Mouse (Mus musculus) embryo, embryonic 11 days (tissue): ENCODE measurements at regions not wholly inside any gene's neighbourhood (a gene's known extent, or its start where the extent isn't known, plus 50 kb on each side); places are given as distances from the start of the nearest gene placed in this dataset.

Experiments
- DNase-seq: peaks from one replicate; pipeline ENCODE4 v3.0.0-alpha.2; 2015

- peak; percentile 25 for DNase-seq
Measured at GRCm38 (mm10) chr2:180854349-180855004, 66.3 kb downstream of the Ythdf1 start.

GRCm38 (mm10) chr2:180847497-180847896 is 70.8 kb upstream of the Bhlhe23 start:
- DNase-seq: no peak

GRCm38 (mm10) chr2:180845011-180845410 is 68.3 kb upstream of the Bhlhe23 start:
- peak; percentile 38 for DNase-seq

- DNase-seq: no peak
Measured at GRCm38 (mm10) chr2:180843669-180844068, 67.0 kb upstream of the Bhlhe23 start.

GRCm38 (mm10) chr2:180839126-180839525 is 62.4 kb upstream of the Bhlhe23 start:
- no peak for DNase-seq

GRCm38 (mm10) chr2:180837996-180838395 is 61.3 kb upstream of the Bhlhe23 start:
- DNase-seq: no peak

- DNase-seq: no peak
Measured at GRCm38 (mm10) chr2:180837318-180837920, 60.7 kb upstream of the Bhlhe23 start.

- no peak for DNase-seq
Measured at GRCm38 (mm10) chr2:180835936-180836602, 59.4 kb upstream of the Bhlhe23 start.

- no peak for DNase-seq
Measured at GRCm38 (mm10) chr2:180832711-180833110, 56.0 kb upstream of the Bhlhe23 start.

GRCm38 (mm10) chr2:180830607-180831006 is 53.9 kb upstream of the Bhlhe23 start:
- no peak for DNase-seq

GRCm38 (mm10) chr2:180828086-180828485 is 51.4 kb upstream of the Bhlhe23 start:
- DNase-seq: no peak

GRCm38 (mm10) chr2:180826742-180827141 is 50.0 kb upstream of the Bhlhe23 start:
- DNase-seq: no peak
